Mouse (Mus musculus): Measurements from ENCODE around the gene Uhrf1.

GRCm38 (mm10) chr17:56350694-56351093, 47.6 kb downstream of the Uhrf1 start:
- TF ChIP-seq ZMIZ1 (IDR thresholded peaks at IDR 0.05; ENCODE audit: low read depth, low read length) (no peak), MAFK (IDR thresholded peaks at IDR 0.05; ENCODE audit: insufficient replicate concordance, low read length) (no peak), POLR2A (IDR thresholded peaks at IDR 0.05; ENCODE audit: low read depth, low read length) (no peak), CTCF (conservative IDR thresholded peaks at IDR 0.05 in 1 of 2, IDR thresholded peaks at IDR 0.05 in 1 of 2; ENCODE audit: low read depth in 2 of 2, low read length in 2 of 2) (peak; percentile 80 to 97), EP300 (IDR thresholded peaks at IDR 0.05; ENCODE audit: low read length) (no peak), MAZ (IDR thresholded peaks at IDR 0.05; ENCODE audit: low read depth, low read length) (no peak), POLR2AphosphoS2 (IDR thresholded peaks at IDR 0.05; ENCODE audit: low read depth, low read length) (no peak), JUN (IDR thresholded peaks at IDR 0.05; ENCODE audit: insufficient read depth, low read depth, low read length) (no peak), MAX (IDR thresholded peaks at IDR 0.05; ENCODE audit: low read length) (peak; percentile 27; the same call in 1 of the 2 replicates)
